Mouse (Mus musculus) forebrain, embryonic 14.5 days (tissue): ENCODE measurements around the gene Rhot1. TPM values are rescaled to one million over a fixed set of nuclear protein-coding genes. Genes with fewer than 3 reads are reported as not detected.
A peak's percentile ranks its signal among the peaks of the same experiment; 100 is the strongest.

Experiments used
- ATAC-seq: fragments of 200-750 bp; cut with Nextera tagmentation; 2 replicates; pipeline ENCODE4 v1.8.0; 2017; ENCODE audit warnings: mild to moderate bottlenecking, moderate library complexity
- DNase-seq: peaks from one replicate; pipeline ENCODE4 v3.0.0-alpha.2; 2015; ENCODE audit warnings: low spot score
- H3K27ac ChIP-seq: fragments of 300-500 bp; sonication (generic); 2 replicates; pipeline ENCODE4 v1.5.1; 2014; ENCODE audit warnings: low read depth, mild to moderate bottlenecking, control low read depth, low read length, moderate library complexity
- H3K27me3 ChIP-seq: fragments of 300-500 bp; sonication (generic); replicated peaks from 2 replicates; pipeline ENCODE4 v1.6.1; 2014; ENCODE audit warnings: low read length, control low read depth, mixed read lengths; ENCODE audit not compliant: control insufficient read depth, insufficient read depth
- H3K36me3 ChIP-seq: fragments of 300-500 bp; sonication (generic); 2 replicates; pipeline ENCODE4 v1.6.1; 2014; ENCODE audit warnings: low read length, control low read depth; ENCODE audit not compliant: control insufficient read depth, insufficient read depth
- H3K4me1 ChIP-seq: fragments of 300-500 bp; sonication (generic); 2 replicates; pipeline ENCODE4 v1.6.1; 2014; ENCODE audit warnings: antibody characterized with exemption, low read length, control low read depth; ENCODE audit not compliant: control insufficient read depth, insufficient read depth
- H3K4me2 ChIP-seq: fragments of 300-500 bp; sonication (generic); 2 replicates; pipeline ENCODE4 v1.6.1; 2014; ENCODE audit warnings: mild to moderate bottlenecking, control low read depth, low read length
- H3K4me3 ChIP-seq: fragments of 300-500 bp; sonication (generic); 2 replicates; pipeline ENCODE4 v1.5.1; 2014; ENCODE audit warnings: low read depth, low read length, control low read depth
- H3K9ac ChIP-seq: fragments of 300-500 bp; sonication (generic); 2 replicates; pipeline ENCODE4 v1.6.1; 2014; ENCODE audit warnings: mild to moderate bottlenecking, low read length, control low read depth, moderate library complexity
- H3K9me3 ChIP-seq: fragments of 300-500 bp; sonication (generic); replicated peaks from 2 replicates; pipeline ENCODE4 v1.6.1; 2016; ENCODE audit warnings: low read length, control low read depth, mixed read lengths; ENCODE audit not compliant: control insufficient read depth
- WGBS: fragments of 180-500 bp; shearing (Covaris S2); extraction: QIAGEN DNeasy Blood & Tissue Kit; methylation state at CpG from one replicate; pipeline ENCODE4 v1.1.7; 2014; 5-methylcytosine and 5-hydroxymethylcytosine counted together
- polyA plus RNA-seq: library from polyadenylated mRNA; unstranded; fragments of >200 nt; fragmentation: Nextera tagmentation; extraction: Ambion mirVana; gene quantifications from 2 replicates; pipeline ENCODE4 v1.2.1, GENCODE M21; 2014

Gene Rhot1
- polyA plus RNA-seq, 1 experiment from 2014 or later: 68.8 TPM

- Histone ChIP-seq H3K27ac (peak overlapping the region; percentile 40; the same call in 1 of the 2 replicates), H3K4me2 (no peak overlapping the region), H3K27me3 (no peaks in the 10 kb centered on the region), H3K4me1 (peaks cover 58% of the 10 kb centered on the region), H3K36me3 (no peaks in the 10 kb centered on the region), H3K9ac (no peak overlapping the region), H3K9me3 (no peaks in the 10 kb centered on the region), H3K4me3 (no peak overlapping the region)
- WGBS: 70% methylated on average over 4 of the region's 4 CpGs
- no peak for DNase-seq
- no peak for ATAC-seq
These were observed 105.1 kb downstream of the Rhot1 start for GRCm38 (mm10) chr11:80313944-80314343.

GRCm38 (mm10) chr11:80315743-80316639 lies 107.2 kb downstream of the Rhot1 start:
- H3K27me3 ChIP-seq: no peaks in the 10 kb centered on the region
- no peak overlapping the region for H3K4me3 ChIP-seq
- WGBS: 30% methylated on average over 10 of the region's 10 CpGs
- peak; percentile 94 for DNase-seq
- peak overlapping the region; percentile 88 for H3K27ac ChIP-seq
- H3K36me3 ChIP-seq: 0 out of 2 replicates have a peak, but pooled peaks cover 3% of the 10 kb centered on the region
- no peak overlapping the region for H3K4me2 ChIP-seq
- peaks cover 53% of the 10 kb centered on the region for H3K4me1 ChIP-seq
- no peaks in the 10 kb centered on the region for H3K9me3 ChIP-seq
- no peak overlapping the region; the same call in 1 of the 2 replicates for H3K9ac ChIP-seq
- peak; percentile 90 for ATAC-seq

Other genes with a start within 250 kb of the Rhot1 start
- 52.1 and 54.2 TPM in 2 replicates for gene Utp6, start 246.6 kb upstream of the Rhot1 start, polyA plus RNA-seq
- gene Suz12, start 215.9 kb upstream of the Rhot1 start, polyA plus RNA-seq: 19.4 and 23.6 TPM in 2 replicates
- gene Crlf3, start 128.0 kb upstream of the Rhot1 start, polyA plus RNA-seq: 17.6 and 18.7 TPM in 2 replicates
- 8.8 and 9.0 TPM in 2 replicates for gene Atad5, start 119.6 kb upstream of the Rhot1 start, polyA plus RNA-seq
- 24.3 and 24.9 TPM in 2 replicates for gene Tefm, start 66.8 kb upstream of the Rhot1 start, polyA plus RNA-seq
- gene Adap2, start 54.9 kb upstream of the Rhot1 start, polyA plus RNA-seq: 2.0 TPM in 2 replicates
- gene Rnf135, start 25.2 kb upstream of the Rhot1 start, polyA plus RNA-seq: 2.4 and 2.6 TPM in 2 replicates
- 10.9 and 11.8 TPM in 2 replicates for gene Rhbdl3, start 91.9 kb downstream of the Rhot1 start, polyA plus RNA-seq
- gene 5730455P16Rik, start 169.0 kb downstream of the Rhot1 start, polyA plus RNA-seq: 28.9 and 29.5 TPM in 2 replicates
- gene Zfp207, start 174.3 kb downstream of the Rhot1 start, polyA plus RNA-seq: 302 and 305 TPM in 2 replicates
- gene Psmd11, start 219.6 kb downstream of the Rhot1 start, polyA plus RNA-seq: 327 and 340 TPM in 2 replicates